Mouse (Mus musculus) inflammation-experienced regulatory T-cells, adult 6 months (primary cell): ENCODE results near the gene Adam22. TPM values are rescaled to one million over a fixed set of nuclear protein-coding genes. Genes with fewer than 3 reads are reported as not detected.
"Not testable (repeated sequence)": the region's sequence is repeated elsewhere in the genome, so short reads cannot be mapped to it uniquely, and the experiment has no call there.

Experiments used
- ATAC-seq: one replicate; pipeline ENCODE4 v1.8.0; 2017
- polyA plus RNA-seq, 3 experiments: library from polyadenylated mRNA; unstranded; fragments of 100-300 nt; shearing (Covaris generic); gene quantifications; one replicate each; pipeline ENCODE4 v1.2.1; 2017

Gene Adam22
- polyA plus RNA-seq, 3 experiments from 2014 or later: 0.59 to 1.2 (median 0.67) TPM

DNA sequence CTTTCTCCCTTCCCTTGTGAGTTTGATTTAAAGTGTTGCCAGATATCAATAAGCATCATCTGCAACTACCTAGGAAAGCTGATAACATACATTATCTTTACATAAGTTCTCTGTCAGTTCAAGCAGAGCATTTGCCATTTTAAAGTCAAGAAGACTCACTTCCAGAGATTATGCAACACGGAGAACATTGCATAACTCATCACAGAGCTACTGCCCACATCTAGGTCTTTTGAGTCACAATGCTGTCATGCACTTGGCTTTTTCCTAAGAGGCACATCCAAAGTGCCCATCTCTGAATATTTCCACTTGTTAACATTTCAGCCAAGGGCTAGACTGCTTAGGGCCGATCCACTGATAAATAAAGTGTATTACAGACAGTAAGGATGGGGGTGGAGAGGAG, 55.6 kb downstream of the Adam22 start:
- ATAC-seq: no peak

DNA sequence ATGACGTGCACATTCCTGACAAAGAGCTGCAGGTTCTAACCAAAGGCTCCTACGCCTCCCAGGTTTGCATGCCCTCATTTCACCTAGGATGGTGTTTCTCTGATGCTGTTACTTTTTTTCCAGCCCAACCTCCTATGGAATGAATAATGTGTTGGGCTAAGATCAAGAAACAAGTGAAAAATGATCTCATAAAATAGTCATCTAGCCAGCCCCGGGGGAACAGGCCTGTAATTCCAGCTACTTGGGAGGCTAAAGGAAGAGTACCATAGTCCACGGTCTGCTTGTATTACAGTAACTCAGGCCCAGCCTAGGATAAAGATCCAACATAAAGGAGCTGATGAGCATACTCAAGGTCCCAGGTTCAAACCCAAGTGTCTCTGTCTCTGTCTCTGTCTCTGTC, 57.1 kb downstream of the Adam22 start:
- no peak for ATAC-seq

DNA sequence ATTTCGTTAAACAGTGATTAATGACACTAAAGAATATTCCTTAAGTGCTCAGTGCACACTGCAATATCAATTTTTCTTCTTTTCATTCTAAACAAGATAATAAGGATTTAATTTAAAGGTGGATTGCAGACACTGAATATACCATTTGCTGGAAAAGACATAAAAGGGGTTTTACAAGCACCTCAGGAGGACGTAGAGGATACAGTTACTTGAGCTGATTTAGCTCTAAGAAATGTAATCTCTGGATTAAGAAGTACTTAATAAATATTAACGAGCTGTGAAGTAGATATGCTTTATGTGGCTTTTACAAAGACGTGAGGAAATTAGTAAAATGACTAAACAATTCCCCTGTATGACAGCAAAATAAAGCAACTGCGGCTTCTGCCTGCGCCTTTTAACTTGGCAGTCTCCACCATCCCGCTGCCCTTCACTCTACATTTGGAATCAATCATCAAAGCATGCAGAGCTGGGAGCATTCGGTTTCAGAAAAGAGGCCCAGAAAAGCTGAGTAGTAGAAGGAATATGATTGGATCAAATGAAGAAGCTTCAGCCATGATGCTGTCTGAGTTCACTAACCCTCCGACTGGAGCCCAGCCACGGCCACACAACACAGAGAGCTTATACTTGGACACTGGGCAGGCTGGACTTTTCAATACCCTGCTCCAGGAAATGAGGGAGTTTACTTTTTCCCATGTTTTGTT, 70.1 kb downstream of the Adam22 start:
- no peak for ATAC-seq

DNA sequence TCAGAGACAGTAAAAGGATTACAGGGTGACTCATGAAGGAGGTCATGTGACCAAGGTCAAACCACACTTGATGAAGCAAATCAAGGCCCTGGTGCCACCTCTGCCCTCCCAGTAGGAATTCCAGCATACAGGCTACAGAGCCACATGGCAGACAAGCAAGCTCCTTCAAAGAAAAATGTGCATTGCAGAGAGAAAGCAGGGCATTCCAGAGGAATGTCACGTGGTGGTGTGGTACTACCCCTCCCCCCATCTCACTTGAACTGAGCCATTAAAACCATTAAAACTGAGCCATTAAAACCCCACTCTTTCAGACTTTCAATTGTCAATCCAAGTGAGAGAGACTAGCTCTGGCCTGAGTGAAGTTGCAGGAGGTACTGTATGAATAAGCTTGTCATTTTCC, 74.7 kb downstream of the Adam22 start:
- no peak for ATAC-seq

DNA sequence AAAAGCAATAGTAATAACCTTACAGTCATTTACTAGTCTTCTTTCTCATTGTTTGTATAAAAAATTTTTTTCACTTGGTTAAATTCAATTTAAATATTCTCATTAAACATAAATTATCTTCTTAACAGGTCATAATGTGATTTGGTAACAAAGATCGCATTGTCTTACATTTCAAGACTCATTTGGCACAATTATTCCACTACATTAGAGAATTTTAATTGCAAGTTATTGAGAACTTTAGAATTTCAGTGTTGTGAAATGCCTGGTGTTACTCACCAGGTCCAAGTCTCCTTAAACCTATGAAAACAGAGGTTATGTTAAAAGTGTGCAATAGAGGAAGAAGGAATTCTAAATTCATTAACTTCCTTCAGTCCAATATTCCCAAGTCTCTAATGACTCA, 76.5 kb downstream of the Adam22 start:
- no peak for ATAC-seq

DNA sequence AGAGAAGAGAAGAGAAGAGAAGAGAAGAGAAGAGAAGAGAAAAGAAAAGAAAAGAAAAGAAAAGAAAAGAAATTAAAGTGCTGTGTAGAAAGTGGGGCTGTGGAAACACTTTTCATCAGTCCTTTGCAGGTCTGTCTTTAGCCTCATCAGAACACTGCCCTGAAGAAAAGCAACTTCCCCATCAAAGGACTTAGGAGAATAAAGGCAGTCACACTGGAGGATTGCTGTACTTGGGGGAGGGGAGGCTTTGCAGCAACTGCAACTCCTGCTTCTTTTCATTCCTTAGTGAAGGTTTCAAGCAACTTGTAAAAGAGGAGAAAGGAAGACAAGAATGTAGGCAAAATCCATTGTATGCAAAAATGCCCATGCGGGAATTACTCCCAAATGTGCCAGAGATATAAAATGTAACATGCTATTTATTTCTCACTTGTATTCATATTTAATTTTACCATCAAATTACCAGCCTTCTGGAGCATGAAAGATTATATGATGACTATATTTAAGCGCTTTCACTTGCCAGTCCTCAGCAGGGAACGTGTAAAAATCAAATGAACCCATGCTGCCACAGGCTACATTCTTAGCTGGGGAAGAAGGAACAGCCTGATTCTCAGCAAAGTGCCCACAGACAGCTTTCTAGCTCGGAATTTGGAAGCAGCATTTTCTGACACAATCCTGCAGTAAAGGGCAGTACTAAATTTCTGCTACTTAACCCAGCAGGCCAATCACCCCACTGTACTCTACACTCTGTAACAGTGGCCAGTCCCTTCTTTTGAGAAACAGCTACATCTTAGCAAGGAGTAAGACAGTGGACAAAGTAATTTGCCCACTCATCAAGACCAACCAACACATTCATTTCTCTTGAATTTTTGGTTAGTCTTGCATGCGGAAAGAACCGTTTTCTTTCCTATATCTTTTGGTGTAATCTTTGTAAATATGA, 78.0 kb downstream of the Adam22 start:
- ATAC-seq: no peak

DNA sequence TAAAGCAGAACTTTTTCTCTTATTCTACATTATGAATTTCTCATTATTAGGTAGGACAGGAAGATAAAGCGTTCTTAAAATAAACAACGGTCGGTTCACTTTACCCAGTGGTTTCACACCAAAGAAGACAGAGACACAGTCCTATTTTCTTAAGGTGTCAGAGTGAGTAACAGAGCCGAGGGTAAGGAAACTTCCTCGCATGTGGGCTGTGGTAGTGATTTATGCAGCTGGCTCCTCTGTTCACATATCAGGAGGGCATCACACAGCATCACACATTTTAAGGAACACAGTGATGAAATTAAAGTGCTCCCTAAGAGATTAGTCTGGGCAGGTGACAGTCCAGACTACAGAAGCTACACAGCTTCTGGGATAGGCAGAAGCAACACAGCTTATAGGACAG, 83.8 kb downstream of the Adam22 start:
- no peak for ATAC-seq

DNA sequence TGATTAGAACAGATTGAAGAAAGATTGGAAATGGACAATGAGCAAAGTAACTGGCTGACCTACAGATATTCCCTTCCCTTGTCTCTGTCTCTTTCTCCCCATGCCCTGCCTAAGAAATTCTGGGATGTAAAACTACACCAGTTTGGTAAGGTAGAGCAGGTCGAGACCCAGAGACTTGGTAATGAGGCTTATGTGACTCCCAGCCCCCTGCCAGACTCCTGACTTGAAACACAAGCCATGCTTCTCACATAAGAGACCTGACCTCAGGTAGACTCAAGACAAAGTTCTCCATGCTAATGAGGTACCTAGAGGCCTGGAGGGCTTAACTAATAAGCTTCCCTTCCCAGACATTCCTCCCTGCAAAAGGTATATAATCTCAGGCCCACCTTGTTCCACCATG, 91.8 kb downstream of the Adam22 start:
- no peak for ATAC-seq

DNA sequence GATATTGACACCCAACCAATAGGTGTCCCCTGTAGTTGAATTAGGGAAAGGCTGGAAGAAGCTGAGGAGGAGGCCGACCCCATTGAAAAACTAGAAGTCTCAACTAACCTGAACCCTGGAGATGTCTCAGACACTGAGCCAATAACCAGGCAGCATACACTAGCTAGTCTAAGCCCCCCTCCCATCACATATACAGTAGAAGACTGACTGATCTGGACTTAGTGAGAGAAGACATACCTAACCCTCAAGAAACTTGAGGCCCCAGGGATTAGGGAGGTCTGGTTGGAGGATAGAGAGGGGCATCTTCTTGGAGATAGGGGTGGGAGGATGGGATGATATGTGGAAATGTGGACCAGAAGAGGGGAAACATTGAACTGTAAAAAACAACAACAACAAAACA, 110.6 kb downstream of the Adam22 start:
- ATAC-seq: no peak

DNA sequence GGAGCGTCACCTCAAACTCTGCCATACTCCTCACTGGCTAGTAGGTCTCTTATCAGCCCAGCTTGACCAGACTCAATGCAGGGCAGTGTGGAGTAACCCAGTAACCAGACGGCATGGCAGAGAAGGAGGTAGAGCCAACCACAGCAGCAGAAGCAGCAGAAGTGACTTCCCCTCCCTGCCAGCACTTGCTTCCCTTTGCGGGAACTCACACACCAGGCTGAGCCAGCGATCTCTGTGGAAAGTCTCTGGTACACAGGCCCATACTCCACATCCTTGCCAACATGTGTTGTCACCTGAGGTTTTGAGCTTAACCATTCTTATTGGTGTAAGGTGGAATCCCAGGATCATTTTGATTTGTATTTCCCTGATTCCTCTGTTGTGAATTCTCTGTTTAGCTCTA, 111.5 kb downstream of the Adam22 start:
- no peak for ATAC-seq

DNA sequence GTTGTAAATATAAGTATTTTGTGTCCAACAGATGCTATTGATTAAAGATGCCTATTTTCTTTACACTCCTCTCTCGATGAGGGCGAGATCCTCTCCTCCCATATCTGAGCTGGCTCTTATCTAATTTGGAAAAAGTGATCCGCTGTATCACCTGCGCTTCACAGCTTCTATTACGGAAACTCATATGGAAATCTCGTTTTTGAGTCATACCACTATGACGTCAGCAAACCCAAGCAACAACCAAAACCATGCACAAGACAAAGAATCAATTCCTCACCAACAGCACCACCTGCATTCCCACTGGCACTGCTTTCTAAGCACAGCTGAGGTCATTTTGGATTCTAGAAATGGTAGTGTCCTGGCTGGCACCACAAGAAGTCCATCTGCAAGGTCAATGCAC, 123.3 kb downstream of the Adam22 start:
- ATAC-seq: no peak

DNA sequence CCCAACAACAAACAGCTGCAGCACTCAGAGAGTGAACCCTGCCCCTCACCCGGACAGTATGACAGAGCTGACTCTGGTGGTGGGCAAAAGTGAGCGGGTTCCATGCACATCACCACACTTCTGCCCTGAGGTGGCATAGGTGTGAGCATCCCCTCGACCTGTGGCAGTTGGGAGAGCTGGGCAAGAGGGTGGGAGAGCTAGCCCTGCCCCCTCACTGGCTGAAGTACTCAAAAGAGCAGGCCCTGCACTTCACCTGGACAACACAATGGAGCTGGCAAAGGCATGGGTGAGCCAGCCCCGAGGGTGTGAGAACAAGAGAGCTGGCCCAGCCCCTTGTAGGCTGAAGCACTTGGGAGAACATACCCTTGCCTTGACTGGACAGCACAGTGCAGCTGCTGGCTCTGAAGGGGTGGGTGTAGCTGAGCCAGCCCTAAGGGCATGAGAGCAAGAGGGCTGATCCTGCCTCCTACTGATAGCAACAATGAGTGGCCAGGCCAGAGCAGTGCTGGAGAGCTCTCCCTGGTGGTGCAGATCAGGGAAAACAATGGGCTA, 124.8 kb downstream of the Adam22 start:
- ATAC-seq: no peak

DNA sequence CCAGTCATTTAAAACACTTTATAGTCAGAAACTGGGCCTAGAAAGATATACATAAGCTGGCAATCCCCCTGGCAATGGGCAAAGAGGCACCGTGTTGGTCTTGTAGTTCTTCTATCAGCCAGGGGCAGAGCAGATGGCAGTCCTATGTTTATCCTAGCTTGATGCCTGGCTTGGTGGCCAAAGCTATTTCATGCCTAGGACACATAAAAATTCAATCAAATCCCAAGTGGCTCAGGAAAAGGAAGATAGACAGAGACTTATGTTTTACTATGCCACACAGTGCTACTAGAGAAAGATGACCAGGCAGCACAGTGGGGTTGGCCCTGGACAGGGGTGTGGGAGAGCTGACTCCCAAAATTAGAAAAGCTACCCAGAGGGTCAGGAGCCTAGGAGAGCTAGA, 125.3 kb downstream of the Adam22 start:
- ATAC-seq: no peak

DNA sequence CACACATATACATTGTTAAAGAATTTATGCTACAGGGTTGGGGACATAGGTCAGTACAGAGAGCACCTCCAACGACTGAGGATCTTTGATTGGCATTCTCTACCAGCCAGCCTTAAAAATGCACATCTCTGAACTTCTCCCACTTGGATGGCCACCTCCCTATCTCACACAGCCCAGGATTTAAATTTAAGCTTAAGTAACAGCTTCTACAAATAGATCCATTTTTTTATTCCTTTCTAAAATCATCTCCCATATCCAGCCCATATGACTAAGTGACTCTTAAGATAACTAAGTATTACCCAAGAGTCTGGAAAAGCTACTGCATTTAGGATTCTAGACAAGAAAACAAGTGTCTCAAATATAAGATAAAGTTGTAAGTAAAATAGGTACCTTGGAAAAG, 140.9 kb downstream of the Adam22 start:
- ATAC-seq: no peak

DNA sequence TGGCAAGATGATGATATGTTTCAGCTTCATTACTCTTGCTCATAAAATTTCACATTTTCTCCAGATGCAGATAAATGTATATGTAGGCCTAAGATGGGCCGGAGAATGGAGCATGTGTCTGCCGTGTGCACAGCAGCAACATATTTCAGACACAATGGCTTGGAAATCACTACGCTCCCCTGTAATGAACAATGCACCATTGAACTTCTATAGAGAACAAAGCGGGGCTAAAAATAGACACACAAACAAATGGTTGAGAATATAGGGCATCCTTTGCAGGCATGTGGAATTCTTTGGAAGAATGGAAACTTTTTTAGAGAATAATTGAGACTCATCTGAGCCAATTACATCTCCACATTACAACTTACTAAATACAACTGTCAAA, 143.6 kb downstream of the Adam22 start:
- ATAC-seq: no peak

DNA sequence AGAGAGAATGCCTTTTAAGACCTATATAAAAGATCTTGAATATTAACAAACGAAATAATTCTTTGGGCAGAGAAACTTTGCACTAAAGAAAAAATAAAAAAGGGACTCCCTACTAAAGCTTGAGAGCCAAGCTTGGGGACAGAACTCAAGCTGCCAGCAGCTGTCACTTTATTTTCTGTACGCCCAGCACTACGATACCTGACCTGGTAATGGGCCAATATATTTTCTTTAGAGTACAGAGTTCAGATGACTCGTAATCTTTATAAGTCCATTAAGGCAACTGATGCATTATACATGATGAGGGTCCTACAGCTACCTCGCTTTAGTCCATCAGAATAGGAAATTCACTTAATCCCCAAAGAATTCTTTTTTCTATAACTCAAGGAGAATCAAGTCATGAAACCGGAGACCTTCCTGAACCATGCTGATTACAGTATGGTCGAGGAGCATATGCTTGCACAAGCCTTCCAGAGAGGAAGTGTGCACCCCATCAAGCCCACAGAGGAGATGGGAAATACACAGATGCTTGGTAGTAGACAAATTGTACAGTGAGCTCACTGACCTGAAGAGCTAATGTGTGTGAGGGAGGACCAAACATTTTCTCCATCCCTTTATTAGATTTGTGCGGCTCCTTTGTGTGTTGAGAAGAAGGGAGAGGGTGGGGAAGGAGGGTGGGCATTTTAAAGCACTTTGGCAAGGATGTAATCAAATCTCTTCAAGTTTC, 144.2 kb downstream of the Adam22 start:
- no peak for ATAC-seq

DNA sequence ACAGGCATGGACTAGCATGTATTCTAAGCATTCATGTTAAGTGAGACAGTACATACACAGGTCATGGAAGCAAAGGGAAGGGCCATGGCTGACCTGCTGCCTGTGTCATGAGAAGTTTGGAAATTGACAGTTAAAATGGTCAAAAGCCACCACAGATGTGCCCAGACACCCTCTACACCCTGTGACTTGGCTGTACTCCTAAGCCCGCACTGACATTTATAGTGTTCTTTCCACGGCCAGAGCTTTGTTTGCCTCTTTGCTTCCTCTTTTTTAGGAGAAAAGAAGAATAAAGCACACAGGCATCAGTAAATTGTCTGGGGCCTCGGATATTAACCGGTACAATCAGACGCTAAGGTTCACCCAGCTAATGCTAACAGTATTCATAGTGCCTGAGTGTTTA, 146.3 kb downstream of the Adam22 start:
- ATAC-seq: no peak

DNA sequence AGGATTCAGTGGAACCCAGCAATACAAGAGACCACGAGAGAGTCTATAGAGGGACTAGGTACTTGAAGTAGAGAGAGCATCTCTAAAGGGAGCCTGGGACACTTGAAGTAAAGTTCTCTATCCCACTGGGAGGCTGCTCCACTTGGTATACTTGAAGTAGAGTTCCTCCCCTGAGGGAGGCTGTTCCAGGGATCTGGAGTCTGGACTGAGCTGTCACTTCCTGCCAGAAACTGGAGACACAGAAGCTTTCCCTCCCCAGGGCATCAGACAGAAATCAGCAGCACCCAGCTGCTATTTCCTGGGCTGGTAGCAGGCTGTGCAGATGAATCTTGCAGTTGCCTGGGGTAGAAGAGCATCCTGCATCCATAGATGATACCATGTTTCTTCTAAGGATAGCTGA, 152.1 kb downstream of the Adam22 start:
- no peak for ATAC-seq

DNA sequence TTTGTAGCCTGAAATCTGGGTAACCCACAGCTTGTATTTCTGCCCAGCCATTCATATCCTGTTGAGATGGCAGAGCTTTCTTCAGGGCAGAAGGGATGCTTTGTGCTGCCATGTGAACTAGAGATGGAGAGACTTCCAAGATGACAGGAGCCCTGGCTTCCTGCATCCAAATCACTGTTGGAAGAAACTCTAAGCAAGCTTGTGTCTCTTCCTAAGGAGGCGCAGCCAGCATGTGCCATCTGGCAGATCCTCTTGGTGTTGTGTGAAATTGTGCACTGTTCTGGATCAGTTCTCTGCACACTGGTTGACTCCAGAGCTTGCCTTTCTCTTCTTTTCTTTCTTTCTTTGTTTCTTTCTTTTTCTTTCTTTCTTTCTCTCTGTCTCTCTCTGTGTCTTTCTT, 183.0 kb downstream of the Adam22 start:
- not testable (repeated sequence) for ATAC-seq

DNA sequence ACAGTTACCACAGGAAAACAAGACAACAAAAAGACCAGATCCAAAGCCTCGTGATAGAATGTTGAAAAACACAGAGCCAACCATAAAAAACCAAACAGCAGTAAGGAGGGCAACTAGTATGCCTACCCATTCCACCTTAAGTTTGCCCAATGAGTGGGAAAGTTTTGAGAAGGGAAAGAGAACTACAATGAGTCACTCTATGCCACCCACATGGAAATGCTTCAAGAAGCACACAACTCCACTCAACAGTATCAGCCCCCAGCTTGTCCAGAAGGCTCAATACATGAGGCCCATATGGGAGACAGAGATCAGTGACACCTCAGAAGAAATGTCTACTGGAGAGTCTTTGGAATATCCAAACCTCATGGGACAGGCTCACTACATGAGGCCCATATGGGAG, 187.3 kb downstream of the Adam22 start:
- ATAC-seq: no peak

DNA sequence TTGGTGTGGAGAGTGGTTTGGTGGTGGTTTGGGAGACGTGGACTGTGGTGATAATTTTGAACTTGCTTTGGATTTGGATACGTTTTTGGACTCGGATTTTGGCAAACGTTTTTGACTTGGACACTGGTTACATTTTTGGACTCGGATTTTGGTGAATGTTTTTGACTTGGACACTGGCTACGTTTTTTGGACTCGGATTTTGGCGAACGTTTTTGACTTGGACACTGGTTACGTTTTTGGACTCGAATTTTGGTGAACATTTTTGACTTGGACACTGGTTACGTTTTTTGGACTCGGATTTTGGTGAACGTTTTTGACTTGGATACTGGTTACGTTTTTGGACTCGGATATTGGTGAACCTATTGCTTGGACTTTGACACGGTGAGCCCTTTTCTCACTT, 189.8 kb downstream of the Adam22 start:
- no peak for ATAC-seq

DNA sequence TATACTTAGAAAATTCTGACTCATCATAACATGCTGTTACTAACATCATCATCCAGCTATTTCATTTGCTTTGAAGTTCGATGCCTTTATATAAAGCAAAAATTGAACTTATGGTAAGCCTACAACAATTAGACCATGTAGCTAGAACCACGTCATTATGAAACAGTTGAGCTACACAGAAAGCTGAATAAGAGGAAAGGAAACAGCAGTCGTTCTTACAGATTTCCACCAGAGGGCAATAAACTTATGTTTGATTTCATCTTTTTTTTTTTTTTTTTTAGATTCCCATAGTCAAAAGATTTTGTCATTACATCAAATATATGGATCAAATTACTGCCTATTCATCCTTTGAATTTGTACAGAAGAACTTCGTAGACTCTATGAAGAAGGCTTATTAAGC, 203.2 kb downstream of the Adam22 start:
- ATAC-seq: no peak

DNA sequence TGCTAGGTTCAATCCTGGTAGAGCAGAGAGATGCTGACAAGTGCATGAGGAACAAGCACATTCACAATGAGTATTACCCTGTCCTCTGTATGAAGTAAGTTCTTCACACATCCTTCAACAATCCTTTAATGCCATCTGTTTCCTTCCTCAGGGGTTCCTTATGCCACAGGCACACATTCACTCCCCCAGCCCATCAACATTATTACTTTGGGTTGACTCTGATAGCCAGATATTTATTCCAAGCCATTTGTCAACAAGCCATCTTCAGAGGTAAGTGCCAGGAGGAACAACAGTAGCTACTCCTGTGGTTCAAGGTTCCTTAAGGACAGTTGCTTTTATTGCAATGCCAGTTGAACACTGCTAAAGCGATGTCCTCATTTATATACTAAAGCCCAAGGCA, 216.3 kb downstream of the Adam22 start:
- no peak for ATAC-seq
